Mouse (Mus musculus): Measurements from ENCODE around the gene Ywhae. TPM values are rescaled to one million over a fixed set of nuclear protein-coding genes. Genes with fewer than 3 reads are reported as not detected.

The Ywhae gene
- polyA plus RNA-seq (2015; fragmentation: Illumina TruSeq; extraction: RNeasy Lipid Tissue Mini Kit (QIAGEN cat#74804); ENCODE audit: insufficient read depth, low replicate concordance) = 484 TPM

DNA sequence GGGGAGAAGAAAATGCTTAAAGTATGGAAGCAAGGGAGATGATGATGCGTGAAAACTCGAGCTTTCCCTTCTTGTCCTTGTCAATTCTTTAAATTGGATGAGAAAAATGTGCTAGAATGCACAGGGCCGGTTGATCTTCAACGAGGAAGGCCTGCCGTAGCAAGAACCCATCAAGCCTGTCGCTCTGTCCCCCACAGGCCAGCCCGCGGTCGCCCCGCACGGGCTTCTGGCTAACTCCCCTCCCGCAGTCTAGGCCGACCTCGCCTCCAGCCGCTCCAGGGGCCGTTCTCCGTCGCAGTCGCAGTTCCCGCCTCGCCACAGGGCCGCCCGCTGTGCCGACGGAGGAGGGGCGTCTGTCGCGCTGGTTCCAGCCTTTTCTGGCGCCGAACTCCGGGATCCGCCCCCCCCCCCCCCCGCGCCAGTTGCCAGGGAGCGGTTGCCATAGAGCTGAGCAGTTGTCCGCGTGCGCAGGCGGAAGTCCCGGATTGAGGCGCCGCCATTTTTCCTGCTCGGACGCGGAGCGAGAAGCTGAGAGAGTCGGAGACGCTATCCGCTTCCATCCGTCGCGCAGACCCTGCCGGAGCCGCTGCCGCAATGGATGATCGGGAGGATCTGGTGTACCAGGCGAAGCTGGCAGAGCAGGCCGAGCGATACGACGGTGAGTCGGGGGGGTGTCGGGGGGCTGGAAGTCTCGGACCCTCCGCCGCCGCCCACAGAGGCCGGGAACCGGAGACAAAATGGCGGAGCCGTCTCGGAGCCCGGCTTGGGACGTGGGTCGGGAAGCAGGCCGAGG lies at the start of gene Ywhae:
Gene Ywhae, plus strand, starts transcription at position 436 of the 793 bp plus-strand sequence.

DNA sequence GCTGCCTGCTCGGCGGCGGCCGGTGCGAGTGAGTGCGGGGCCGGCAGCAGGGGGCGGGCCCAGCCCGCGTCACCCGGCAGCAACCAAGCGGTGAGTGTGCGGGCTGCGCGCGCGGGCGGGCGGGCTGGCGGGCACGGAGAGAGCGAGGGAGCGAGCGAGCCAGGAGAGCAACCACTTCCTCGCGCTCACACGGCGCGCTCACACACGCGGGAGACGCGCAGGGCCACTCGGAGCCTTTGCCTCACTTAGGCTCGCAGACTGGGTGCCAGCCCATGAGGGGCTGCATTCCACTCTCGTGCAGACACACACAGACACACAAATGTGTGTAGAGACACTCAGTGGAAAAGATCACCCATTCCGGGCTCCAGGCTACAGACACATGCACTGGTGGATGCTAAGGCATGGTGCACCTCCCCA lies 63.4 kb downstream of the Ywhae start, which contains the start of gene Doc2b:
Gene Doc2b, minus strand, starts transcription at position 21 of the 417 bp plus-strand sequence.

Other genes with a start within 250 kb of the Ywhae start
- 119 TPM for gene Prpf8, start 246.1 kb upstream of the Ywhae start, polyA plus RNA-seq (2015; fragmentation: Illumina TruSeq; extraction: RNeasy Lipid Tissue Mini Kit (QIAGEN cat#74804); ENCODE audit: insufficient read depth, low replicate concordance)
- gene Rilp, start 222.8 kb upstream of the Ywhae start, polyA plus RNA-seq (2015; fragmentation: Illumina TruSeq; extraction: RNeasy Lipid Tissue Mini Kit (QIAGEN cat#74804); ENCODE audit: insufficient read depth, low replicate concordance) = 1.1 TPM
- gene Scarf1, start 219.3 kb upstream of the Ywhae start, polyA plus RNA-seq (2015; fragmentation: Illumina TruSeq; extraction: RNeasy Lipid Tissue Mini Kit (QIAGEN cat#74804); ENCODE audit: insufficient read depth, low replicate concordance) = 1.8 TPM
- 27.9 TPM for gene Slc43a2, start 201.2 kb upstream of the Ywhae start, polyA plus RNA-seq (2015; fragmentation: Illumina TruSeq; extraction: RNeasy Lipid Tissue Mini Kit (QIAGEN cat#74804); ENCODE audit: insufficient read depth, low replicate concordance)
- gene Pitpna, start 144.8 kb upstream of the Ywhae start, polyA plus RNA-seq (2015; fragmentation: Illumina TruSeq; extraction: RNeasy Lipid Tissue Mini Kit (QIAGEN cat#74804); ENCODE audit: insufficient read depth, low replicate concordance) = 254 TPM
- 83.1 TPM for gene Inpp5k, start 101.9 kb upstream of the Ywhae start, polyA plus RNA-seq (2015; fragmentation: Illumina TruSeq; extraction: RNeasy Lipid Tissue Mini Kit (QIAGEN cat#74804); ENCODE audit: insufficient read depth, low replicate concordance)
- 74.6 TPM for gene Myo1c, start 82.4 kb upstream of the Ywhae start, polyA plus RNA-seq (2015; fragmentation: Illumina TruSeq; extraction: RNeasy Lipid Tissue Mini Kit (QIAGEN cat#74804); ENCODE audit: insufficient read depth, low replicate concordance)
- gene Crk, start 53.6 kb upstream of the Ywhae start, polyA plus RNA-seq (2015; fragmentation: Illumina TruSeq; extraction: RNeasy Lipid Tissue Mini Kit (QIAGEN cat#74804); ENCODE audit: insufficient read depth, low replicate concordance) = 99.9 TPM
- gene Doc2b, start 63.2 kb downstream of the Ywhae start, polyA plus RNA-seq (2015; fragmentation: Illumina TruSeq; extraction: RNeasy Lipid Tissue Mini Kit (QIAGEN cat#74804); ENCODE audit: insufficient read depth, low replicate concordance) = not detected
- 3.3 TPM for gene Rph3al, start 205.6 kb downstream of the Ywhae start, polyA plus RNA-seq (2015; fragmentation: Illumina TruSeq; extraction: RNeasy Lipid Tissue Mini Kit (QIAGEN cat#74804); ENCODE audit: insufficient read depth, low replicate concordance)